Mouse (Mus musculus) hindbrain, embryonic 15.5 days (tissue): ENCODE results near the gene Actn4. TPM values are rescaled to one million over a fixed set of nuclear protein-coding genes. Genes with fewer than 3 reads are reported as not detected.

Experiments used
- ATAC-seq: fragments of 200-750 bp; cut with Nextera tagmentation; 2 replicates; pipeline ENCODE4 v1.8.0; 2017; ENCODE audit warnings: low read depth, moderate number of reproducible peaks, moderate TSS enrichment; ENCODE audit not compliant: low FRiP score
- H3K27ac ChIP-seq: fragments of 300-500 bp; sonication (generic); replicated peaks from 2 replicates; pipeline ENCODE4 v1.5.1; 2015; ENCODE audit warnings: mild to moderate bottlenecking, inconsistent platforms
- H3K27me3 ChIP-seq: fragments of 300-500 bp; sonication (generic); 2 replicates; pipeline ENCODE4 v1.6.1; 2015; ENCODE audit warnings: control low read depth, inconsistent platforms
- H3K36me3 ChIP-seq: fragments of 300-500 bp; sonication (generic); 2 replicates; pipeline ENCODE4 v1.6.1; 2015; ENCODE audit warnings: control low read depth, inconsistent platforms
- H3K4me1 ChIP-seq: fragments of 300-500 bp; sonication (generic); replicated peaks from 2 replicates; pipeline ENCODE4 v1.6.1; 2015; ENCODE audit warnings: control low read depth, inconsistent platforms
- H3K4me2 ChIP-seq: fragments of 300-500 bp; sonication (generic); 2 replicates; pipeline ENCODE4 v1.6.1; 2015; ENCODE audit warnings: moderate library complexity, mild to moderate bottlenecking, inconsistent platforms
- H3K4me3 ChIP-seq: fragments of 300-500 bp; sonication (generic); 2 replicates; pipeline ENCODE4 v1.5.1; 2015; ENCODE audit warnings: mild to moderate bottlenecking, inconsistent platforms
- H3K9ac ChIP-seq: fragments of 300-500 bp; sonication (generic); 2 replicates; pipeline ENCODE4 v1.6.1; 2015; ENCODE audit warnings: inconsistent platforms
- H3K9me3 ChIP-seq: fragments of 300-500 bp; sonication (generic); 2 replicates; pipeline ENCODE4 v1.6.1; 2016; ENCODE audit warnings: control low read depth, inconsistent platforms
- WGBS: fragments of 180-500 bp; shearing (Covaris S2); methylation state at CpG from one replicate; pipeline ENCODE4 v1.1.7; 2015; 5-methylcytosine and 5-hydroxymethylcytosine counted together
- polyA plus RNA-seq: library from polyadenylated mRNA; unstranded; fragments of >200 nt; fragmentation: Nextera tagmentation; extraction: Ambion mirVana; gene quantifications from 2 replicates; pipeline ENCODE4 v1.2.1, GENCODE M21; 2015

Actn4 gene
- polyA plus RNA-seq, 1 experiment from 2014 or later = 154 TPM

- no peak overlapping the region for H3K4me3 ChIP-seq
- H3K4me1 ChIP-seq = peaks cover 48% of the 10 kb centered on the region
- peaks cover 44% of the 10 kb centered on the region for H3K36me3 ChIP-seq
- H3K27ac ChIP-seq = peak overlapping the region; percentile 30
- peak; percentile 55; the same call in 1 of the 2 replicates for ATAC-seq
- no peak overlapping the region for H3K4me2 ChIP-seq
- 59% methylated on average over 10 of the region's 10 CpGs for WGBS
- no peak overlapping the region for H3K9ac ChIP-seq
- no peaks in the 10 kb centered on the region for H3K27me3 ChIP-seq
- no peaks in the 10 kb centered on the region for H3K9me3 ChIP-seq
Measured at GRCm38 (mm10) chr7:28917503-28918426, 44.4 kb downstream of the Actn4 start.

GRCm38 (mm10) chr7:28916491-28916890 is 45.6 kb downstream of the Actn4 start:
- H3K27me3 ChIP-seq = no peaks in the 10 kb centered on the region
- peaks cover 37% of the 10 kb centered on the region for H3K4me1 ChIP-seq
- H3K36me3 ChIP-seq = peaks cover 55% of the 10 kb centered on the region
- H3K4me2 ChIP-seq = no peak overlapping the region
- H3K9ac ChIP-seq = no peak overlapping the region
- ATAC-seq = no peak
- H3K27ac ChIP-seq = no peak overlapping the region
- H3K9me3 ChIP-seq = no peaks in the 10 kb centered on the region
- no peak overlapping the region for H3K4me3 ChIP-seq

GRCm38 (mm10) chr7:28913171-28913570 is 49.0 kb downstream of the Actn4 start:
- Histone ChIP-seq H3K4me3 (no peak overlapping the region), H3K27me3 (no peaks in the 10 kb centered on the region), H3K27ac (no peak overlapping the region), H3K9me3 (no peaks in the 10 kb centered on the region), H3K4me1 (peaks cover 11% of the 10 kb centered on the region), H3K4me2 (no peak overlapping the region), H3K9ac (no peak overlapping the region), H3K36me3 (peaks cover 73% of the 10 kb centered on the region)
- no peak for ATAC-seq
- 80% methylated on average over 11 of the region's 11 CpGs for WGBS

DNA sequence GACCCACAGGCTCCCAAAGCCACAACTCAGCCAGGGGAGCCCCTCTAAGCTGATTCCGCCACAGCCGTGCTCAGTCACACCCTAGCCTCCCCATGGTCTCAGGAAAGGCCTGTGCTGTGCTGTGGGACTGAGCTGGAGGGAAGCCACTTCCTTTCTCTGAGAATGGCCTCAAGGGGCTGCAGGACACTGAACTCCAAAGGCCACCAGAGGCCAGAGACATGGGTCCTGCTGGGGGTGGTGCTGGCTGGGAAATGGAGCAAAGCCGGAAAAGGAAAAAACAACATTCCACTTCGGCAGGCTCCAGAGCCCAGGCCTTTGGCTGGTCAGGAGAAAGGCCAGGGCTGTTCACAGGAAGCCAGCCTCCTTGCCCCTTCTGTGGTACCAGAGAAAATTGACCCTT is 50.5 kb downstream of the Actn4 start:
- Histone ChIP-seq H3K4me3 (no peak overlapping the region), H3K4me1 (no peaks in the 10 kb centered on the region), H3K9ac (no peak overlapping the region), H3K4me2 (no peak overlapping the region), H3K27ac (0 out of 2 replicates have a peak overlapping the region, but pooled peaks have one; percentile 8), H3K9me3 (no peaks in the 10 kb centered on the region), H3K36me3 (peaks cover 78% of the 10 kb centered on the region), H3K27me3 (no peaks in the 10 kb centered on the region)
- peak; percentile 31; the same call in 1 of the 2 replicates for ATAC-seq
- WGBS = 85% methylated on average over 4 of the region's 4 CpGs

- no peak overlapping the region for H3K4me3 ChIP-seq
- H3K27me3 ChIP-seq = no peaks in the 10 kb centered on the region
- WGBS = 100% methylated on average over 5 of the region's 5 CpGs
- no peaks in the 10 kb centered on the region for H3K4me1 ChIP-seq
- H3K9me3 ChIP-seq = no peaks in the 10 kb centered on the region
- no peak overlapping the region for H3K9ac ChIP-seq
- peaks cover 86% of the 10 kb centered on the region for H3K36me3 ChIP-seq
- no peak overlapping the region for H3K4me2 ChIP-seq
- ATAC-seq = no peak
- no peak overlapping the region for H3K27ac ChIP-seq
Measured at GRCm38 (mm10) chr7:28907195-28907594, 54.9 kb downstream of the Actn4 start.

- H3K9ac ChIP-seq = no peak overlapping the region
- no peak for ATAC-seq
- H3K27me3 ChIP-seq = no peaks in the 10 kb centered on the region
- H3K4me3 ChIP-seq = no peak overlapping the region
- H3K4me1 ChIP-seq = no peaks in the 10 kb centered on the region
- no peak overlapping the region for H3K4me2 ChIP-seq
- peaks cover 85% of the 10 kb centered on the region for H3K36me3 ChIP-seq
- no peak overlapping the region for H3K27ac ChIP-seq
- WGBS = 91% methylated on average over 10 of the region's 10 CpGs
- H3K9me3 ChIP-seq = no peaks in the 10 kb centered on the region
Measured at GRCm38 (mm10) chr7:28903778-28904177, 58.4 kb downstream of the Actn4 start.

GRCm38 (mm10) chr7:28902809-28903208 is 59.3 kb downstream of the Actn4 start:
- 82% methylated on average over 3 of the region's 3 CpGs for WGBS

GRCm38 (mm10) chr7:28902180-28902579 is 60.0 kb downstream of the Actn4 start:
- Histone ChIP-seq H3K27ac (no peak overlapping the region), H3K9me3 (no peaks in the 10 kb centered on the region), H3K36me3 (peaks cover 97% of the 10 kb centered on the region), H3K4me2 (no peak overlapping the region), H3K9ac (no peak overlapping the region), H3K27me3 (no peaks in the 10 kb centered on the region), H3K4me3 (no peak overlapping the region), H3K4me1 (no peaks in the 10 kb centered on the region)
- no peak for ATAC-seq
- WGBS = 89% methylated on average over 6 of the region's 6 CpGs

More at GRCm38 (mm10) chr7:28902809-28903208, 59.3 kb downstream of the Actn4 start:
- H3K4me2 ChIP-seq = no peak overlapping the region
- H3K9me3 ChIP-seq = no peaks in the 10 kb centered on the region
- H3K4me1 ChIP-seq = no peaks in the 10 kb centered on the region
- no peak overlapping the region for H3K27ac ChIP-seq
- H3K9ac ChIP-seq = no peak overlapping the region
- H3K27me3 ChIP-seq = no peaks in the 10 kb centered on the region
- H3K4me3 ChIP-seq = no peak overlapping the region
- peaks cover 95% of the 10 kb centered on the region for H3K36me3 ChIP-seq
- no peak for ATAC-seq

GRCm38 (mm10) chr7:28901311-28902125 is 60.6 kb downstream of the Actn4 start:
- H3K4me1 ChIP-seq = no peaks in the 10 kb centered on the region
- no peaks in the 10 kb centered on the region for H3K9me3 ChIP-seq
- no peak overlapping the region for H3K4me3 ChIP-seq
- no peaks in the 10 kb centered on the region for H3K27me3 ChIP-seq
- H3K27ac ChIP-seq = no peak overlapping the region; the same call in 1 of the 2 replicates
- peaks cover 97% of the 10 kb centered on the region for H3K36me3 ChIP-seq
- H3K4me2 ChIP-seq = no peak overlapping the region
- H3K9ac ChIP-seq = no peak overlapping the region
- 90% methylated on average over 13 of the region's 13 CpGs for WGBS
- peak; percentile 33; the same call in 1 of the 2 replicates for ATAC-seq

- H3K27ac ChIP-seq = no peak overlapping the region
- no peak overlapping the region for H3K9ac ChIP-seq
- no peaks in the 10 kb centered on the region for H3K9me3 ChIP-seq
- no peaks in the 10 kb centered on the region for H3K27me3 ChIP-seq
- 87% methylated on average over 4 of the region's 4 CpGs for WGBS
- H3K4me2 ChIP-seq = no peak overlapping the region
- peaks cover 97% of the 10 kb centered on the region for H3K36me3 ChIP-seq
- no peak overlapping the region for H3K4me3 ChIP-seq
- no peak for ATAC-seq
- H3K4me1 ChIP-seq = no peaks in the 10 kb centered on the region
Measured at GRCm38 (mm10) chr7:28899972-28900371, 62.2 kb downstream of the Actn4 start.

DNA sequence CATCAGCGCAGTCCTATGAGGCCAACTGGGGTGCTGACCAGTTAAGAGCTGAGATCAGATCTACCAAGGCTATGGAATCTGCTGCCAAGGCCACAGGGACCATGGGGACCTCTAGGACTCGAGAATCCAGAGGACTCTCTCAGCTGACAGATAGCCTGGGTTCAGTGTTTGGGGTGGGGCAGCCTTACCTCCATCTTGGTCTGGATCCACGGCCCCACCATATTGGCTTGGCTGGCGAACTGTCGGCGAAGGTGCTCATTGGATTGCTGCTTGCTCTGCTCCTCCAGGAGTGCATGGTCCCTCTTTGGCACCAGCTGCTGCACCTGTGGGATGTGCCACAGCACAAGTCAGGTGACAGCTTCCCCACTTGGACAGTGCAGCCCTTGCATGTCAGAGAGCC is 64.5 kb downstream of the Actn4 start:
- no peak overlapping the region for H3K27ac ChIP-seq
- no peaks in the 10 kb centered on the region for H3K27me3 ChIP-seq
- no peaks in the 10 kb centered on the region for H3K9me3 ChIP-seq
- 95% methylated on average over 6 of the region's 6 CpGs for WGBS
- H3K4me3 ChIP-seq = no peak overlapping the region
- no peaks in the 10 kb centered on the region for H3K4me1 ChIP-seq
- no peak overlapping the region for H3K4me2 ChIP-seq
- no peak for ATAC-seq
- H3K36me3 ChIP-seq = peaks cover 95% of the 10 kb centered on the region
- H3K9ac ChIP-seq = no peak overlapping the region

- H3K4me1 ChIP-seq = no peaks in the 10 kb centered on the region
- H3K27ac ChIP-seq = no peak overlapping the region
- H3K4me3 ChIP-seq = no peak overlapping the region
- WGBS = 59% methylated on average over 5 of the region's 5 CpGs
- H3K27me3 ChIP-seq = peaks cover 8% of the 10 kb centered on the region
- no peak overlapping the region for H3K4me2 ChIP-seq
- no peak for ATAC-seq
- H3K9me3 ChIP-seq = no peaks in the 10 kb centered on the region
- H3K36me3 ChIP-seq = peaks cover 79% of the 10 kb centered on the region
- H3K9ac ChIP-seq = no peak overlapping the region
Measured at GRCm38 (mm10) chr7:28894942-28895341, 67.2 kb downstream of the Actn4 start.
